Mouse (Mus musculus): ENCODE data around the gene Emg1.

GRCm38 (mm10) chr6:124704417-124704816 lies 7.6 kb downstream of the Emg1 start:
- TF ChIP-seq FLI1 (IDR thresholded peaks at IDR 0.05; ENCODE audit: low read length) (no peak), GATA1 (IDR thresholded peaks at IDR 0.05; ENCODE audit: borderline replicate concordance, low read length) (no peak)

All from megakaryocyte, embryonic 14.5 days (primary cell).